Mouse (Mus musculus) MEL (cell line): Measurements from ENCODE around the gene Hhatl. TPM values are rescaled to one million over a fixed set of nuclear protein-coding genes. Genes with fewer than 3 reads are reported as not detected.

Experiments
- DNase-seq: peaks from one replicate; pipeline ENCODE4 v3.0.0; 2011; ENCODE audit warnings: low read depth, low spot score
- H3K27ac ChIP-seq: 2 replicates; pipeline ENCODE4 v1.5.1; 2012; ENCODE audit warnings: low read depth, mild to moderate bottlenecking, control low read depth, low read length, moderate library complexity; ENCODE audit not compliant: control insufficient read depth
- H3K27me3 ChIP-seq, 2 experiments: fragments of 150-350 bp in 1 of 2; sonication (generic) in 1 of 2; 2 replicates each; pipeline ENCODE4 v1.6.1; 2012; ENCODE audit warnings: low read length in 2 of 2, mild to moderate bottlenecking in 2 of 2, improper control_type of control experiment in 1 of 2, moderate library complexity in 1 of 2; ENCODE audit not compliant: insufficient read depth in 2 of 2, control insufficient read depth in 1 of 2
- H3K36me3 ChIP-seq, 2 experiments: 2 replicates each; pipeline ENCODE4 v1.6.1; 2012 to 2014; ENCODE audit warnings: low read length in 2 of 2, improper control_type of control experiment in 1 of 2, inconsistent platforms in 1 of 2, mild to moderate bottlenecking in 1 of 2; ENCODE audit not compliant: insufficient read depth in 2 of 2, control insufficient read depth in 1 of 2
- H3K4me1 ChIP-seq, 2 experiments: fragments of 150-350 bp in 1 of 2; sonication (generic) in 1 of 2; 2 replicates each; pipeline ENCODE4 v1.6.1; 2012; ENCODE audit warnings: low read length in 2 of 2, improper control_type of control experiment in 1 of 2, mild to moderate bottlenecking in 1 of 2; ENCODE audit not compliant: insufficient read depth in 2 of 2, control insufficient read depth in 1 of 2
- H3K4me3 ChIP-seq, 2 experiments: fragments of 150-350 bp in 1 of 2; sonication (generic) in 1 of 2; 2 replicates each; pipeline ENCODE4 v1.5.1; 2012; ENCODE audit warnings: low read depth in 2 of 2, low read length in 2 of 2, mild to moderate bottlenecking in 2 of 2, moderate library complexity in 2 of 2, control low read depth in 1 of 2, improper control_type of control experiment in 1 of 2; ENCODE audit not compliant: control insufficient read depth in 1 of 2, insufficient read depth in 1 of 2
- H3K79me2 ChIP-seq: 2 replicates; pipeline ENCODE4 v1.6.1; 2012; ENCODE audit warnings: mild to moderate bottlenecking, low read length, moderate library complexity; ENCODE audit not compliant: control insufficient read depth, poor library complexity, insufficient read depth
- H3K9ac ChIP-seq: 2 replicates; pipeline ENCODE4 v1.6.1; 2012; ENCODE audit warnings: low read depth, mild to moderate bottlenecking, control low read depth, low read length, moderate library complexity; ENCODE audit not compliant: control insufficient read depth, poor library complexity, severe bottlenecking
- H3K9me3 ChIP-seq: fragments of 150-350 bp; sonication (generic); replicated peaks from 2 replicates; pipeline ENCODE4 v1.6.1; 2012; ENCODE audit warnings: mild to moderate bottlenecking, low read length, improper control_type of control experiment, moderate library complexity; ENCODE audit not compliant: insufficient read depth
- BHLHE40 ChIP-seq: IDR thresholded peaks from 2 replicates; pipeline ENCODE4 v1.6.1; 2012; ENCODE audit warnings: low read depth, mild to moderate bottlenecking, inconsistent platforms, low read length, improper control_type of control experiment, borderline replicate concordance
- ELF1 ChIP-seq: IDR thresholded peaks from 2 replicates; pipeline ENCODE4 v1.6.1; 2014; ENCODE audit warnings: low read depth, mild to moderate bottlenecking, inconsistent platforms, low read length, improper control_type of control experiment, moderate library complexity
- ETS1 ChIP-seq: IDR thresholded peaks from 2 replicates; pipeline ENCODE4 v1.6.1; 2012; ENCODE audit warnings: low read depth, mild to moderate bottlenecking, inconsistent platforms, low read length, improper control_type of control experiment, moderate library complexity
- GABPA ChIP-seq: IDR thresholded peaks from 2 replicates; pipeline ENCODE4 v1.6.1; 2012; ENCODE audit warnings: low read depth, mild to moderate bottlenecking, inconsistent platforms, low read length, improper control_type of control experiment, moderate library complexity
- MAFK ChIP-seq: IDR thresholded peaks from 2 replicates; pipeline ENCODE4 v1.6.1; 2011; ENCODE audit warnings: low read depth, mild to moderate bottlenecking, low read length, improper control_type of control experiment, borderline replicate concordance
- MAZ ChIP-seq: IDR thresholded peaks from 2 replicates; pipeline ENCODE4 v1.6.1; 2012; ENCODE audit warnings: low read depth, mild to moderate bottlenecking, inconsistent platforms, low read length, improper control_type of control experiment
- MEF2A ChIP-seq: IDR thresholded peaks from 2 replicates; pipeline ENCODE4 v1.6.1; 2014; ENCODE audit warnings: low read depth, mild to moderate bottlenecking, inconsistent platforms, low read length, improper control_type of control experiment; ENCODE audit not compliant: poor library complexity, insufficient replicate concordance, severe bottlenecking; ENCODE audit errors: extremely low read depth
- MXI1 ChIP-seq: IDR thresholded peaks from 2 replicates; pipeline ENCODE4 v1.6.1; 2011; ENCODE audit warnings: mild to moderate bottlenecking, low read depth, low read length, improper control_type of control experiment
- MYB ChIP-seq: IDR thresholded peaks from 2 replicates; pipeline ENCODE4 v1.6.1; 2011; ENCODE audit warnings: mild to moderate bottlenecking, low read depth, low read length, improper control_type of control experiment
- NELFE ChIP-seq: IDR thresholded peaks from 2 replicates; pipeline ENCODE4 v1.6.1; 2011; ENCODE audit warnings: low read depth, low read length, improper control_type of control experiment
- RCOR1 ChIP-seq: IDR thresholded peaks from 2 replicates; pipeline ENCODE4 v1.6.1; 2012; ENCODE audit warnings: low read depth, mild to moderate bottlenecking, inconsistent platforms, low read length, improper control_type of control experiment
- SMC3 ChIP-seq: IDR thresholded peaks from 2 replicates; pipeline ENCODE4 v1.6.1; 2011; ENCODE audit warnings: low read depth, low read length, improper control_type of control experiment
- TAL1 ChIP-seq: IDR thresholded peaks from 2 replicates; pipeline ENCODE4 v1.6.1; 2012; ENCODE audit warnings: mild to moderate bottlenecking, inconsistent platforms, low read length, moderate library complexity, mixed read lengths
- TCF12 ChIP-seq: IDR thresholded peaks from 2 replicates; pipeline ENCODE4 v1.6.1; 2014; ENCODE audit warnings: low read depth, mild to moderate bottlenecking, inconsistent platforms, low read length, improper control_type of control experiment, moderate library complexity
- USF2 ChIP-seq, 2 experiments: IDR thresholded peaks; 2 replicates each; pipeline ENCODE4 v1.6.1; 2011 to 2012; ENCODE audit warnings: improper control_type of control experiment in 2 of 2, low read length in 2 of 2, borderline replicate concordance in 1 of 2, inconsistent platforms in 1 of 2, low read depth in 1 of 2, mild to moderate bottlenecking in 1 of 2; ENCODE audit not compliant: insufficient read depth in 1 of 2
- ZC3H11A ChIP-seq: IDR thresholded peaks from 2 replicates; pipeline ENCODE4 v1.6.1; 2012; ENCODE audit warnings: low read depth, mild to moderate bottlenecking, inconsistent platforms, low read length, improper control_type of control experiment
- ZMIZ1 ChIP-seq: IDR thresholded peaks from 2 replicates; pipeline ENCODE4 v1.6.1; 2012; ENCODE audit warnings: low read depth, mild to moderate bottlenecking, inconsistent platforms, low read length, improper control_type of control experiment, moderate library complexity
- polyA plus RNA-seq, 2 experiments: library from polyadenylated mRNA; stranded (reverse) in 1 of 2; unstranded in 1 of 2; fragments of >175 nt in 1 of 2; fragments of >200 nt in 1 of 2; gene quantifications; 2 replicates each; pipeline versions ENCODE4 v1.2.1 to v1.2.4; 2012; ENCODE audit warnings: low replicate concordance in 2 of 2, low read depth in 1 of 2; ENCODE audit not compliant: insufficient read length in 2 of 2, insufficient read depth in 1 of 2, missing spikeins in 1 of 2
- total RNA-seq: library from RNA; depleted of rRNA; stranded (reverse); fragments of 300-350 nt; gene quantifications from 2 replicates; pipeline ENCODE4 v1.2.3, GENCODE M21; 2012

Gene Hhatl
- total and polyA plus RNA-seq, 3 experiments: not detected

GRCm38 (mm10) chr9:121794972-121795539 lies 2.7 kb upstream of the Hhatl start:
- Histone ChIP-seq H3K79me2 (no peaks in the 10 kb centered on the region), H3K4me1 (no peaks in the 10 kb centered on the region), H3K4me3 (no peak overlapping the region), H3K9me3 (no peaks in the 10 kb centered on the region), H3K27ac (no peak overlapping the region), H3K9ac (no peak overlapping the region), H3K36me3 (no peaks in the 10 kb centered on the region), H3K27me3 (no peaks in the 10 kb centered on the region)
- no peak for DNase-seq
- no peak for TF ChIP-seq MXI1
- TF ChIP-seq MEF2A: no peak
- no peak for TF ChIP-seq GABPA
- no peak for TF ChIP-seq ZMIZ1
- no peak for TF ChIP-seq RCOR1
- no peak for TF ChIP-seq TCF12
- TF ChIP-seq MAZ: no peak
- TF ChIP-seq MAFK: no peak
- TF ChIP-seq ZC3H11A: no peak
- no peak for TF ChIP-seq SMC3
- TF ChIP-seq ETS1: no peak
- no peak for TF ChIP-seq ELF1
- TF ChIP-seq USF2 (IDR thresholded peaks at IDR 0.05; ENCODE audit: borderline replicate concordance in 1 of 2, insufficient read depth in 1 of 2, low read depth in 1 of 2, low read length in 2 of 2): no peak
- TF ChIP-seq MYB: no peak
- no peak for TF ChIP-seq TAL1

GRCm38 (mm10) chr9:121791206-121791605 lies 1.1 kb downstream of the Hhatl start:
- H3K79me2 ChIP-seq: no peaks in the 10 kb centered on the region
- no peaks in the 10 kb centered on the region for H3K36me3 ChIP-seq
- peak; percentile 36 for DNase-seq
- H3K4me3 ChIP-seq: no peak overlapping the region
- no peak overlapping the region for H3K27ac ChIP-seq
- TF ChIP-seq BHLHE40 (no peak), MYB (no peak), NELFE (no peak), RCOR1 (no peak), ZC3H11A (no peak), TCF12 (no peak)
- no peaks in the 10 kb centered on the region for H3K27me3 ChIP-seq
- H3K4me1 ChIP-seq: no peaks in the 10 kb centered on the region
- H3K9ac ChIP-seq: no peak overlapping the region
- H3K9me3 ChIP-seq: no peaks in the 10 kb centered on the region
